22 mouse cellular contexts compared by ENCODE assay signal in the genomic region with DNA sequence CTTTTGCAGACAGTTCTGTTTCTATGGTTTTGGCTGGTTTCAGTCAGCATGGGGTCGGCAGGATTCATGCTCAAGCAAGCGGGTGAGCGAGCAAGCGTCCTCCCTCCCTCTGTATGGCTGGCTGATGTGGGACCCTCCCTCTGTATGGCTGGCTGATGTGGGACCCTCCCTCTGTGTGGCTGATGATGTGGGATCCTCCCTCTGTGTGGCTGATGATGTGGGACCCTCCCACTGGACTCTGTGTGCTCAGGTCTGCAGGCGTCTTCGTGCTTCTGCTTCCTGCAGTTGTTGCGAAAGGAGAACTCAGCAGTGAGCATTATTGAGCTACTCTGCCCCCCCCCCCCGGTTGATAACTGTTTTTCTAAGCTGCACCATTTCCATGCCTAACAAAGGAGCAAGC. TPM values are rescaled to one million over a fixed set of nuclear protein-coding genes. Genes with fewer than 3 reads are reported as not detected.
A peak's percentile ranks its signal among the peaks of the same experiment; 100 is the strongest.
DNase-seq lines count a peak whose midpoint lies in the region; ATAC-seq lines count a peak whose summit lies in the region.
"Had no signal": no experiment of that assay in that cellular context is flagged by ENCODE, and none has a peak within 500 bp of the region (broad histone marks: within the 10 kb centered on the region; RNA-seq: fewer than 3 reads in every experiment).

No protein-coding gene starts in this region.

- no peak for ATAC-seq in hindbrain, embryonic 11.5 days (ENCODE audit: low FRiP score)
- no peak for ATAC-seq in midbrain, embryonic 15.5 days (replicated peaks)
- peak; percentile 92 for ATAC-seq in megakaryocyte, adult 5-6 weeks (ENCODE audit: poor library complexity, severe bottlenecking)
- ATAC-seq: Patski had no signal

- no peak overlapping the region for H3K4me3 ChIP-seq in hindbrain, embryonic 10.5 days
- no peak overlapping the region for H3K4me3 ChIP-seq in hindbrain, embryonic 11.5 days (ENCODE audit: low read depth, low read length)
- no peak overlapping the region for H3K4me3 ChIP-seq in midbrain, embryonic 10.5 days
- H3K4me3 ChIP-seq in midbrain, embryonic 15.5 days: no peak overlapping the region
- H3K4me3 ChIP-seq: heart, embryonic 12.5 days; limb, embryonic 13.5 days; liver, embryonic 13.5 days; lung, embryonic 15.5 days; neural tube, embryonic 13.5 days had no signal

- no peak overlapping the region for H3K9ac ChIP-seq in hindbrain, embryonic 11.5 days (ENCODE audit: low read depth, low read length)
- H3K9ac ChIP-seq in midbrain, embryonic 15.5 days: no peak overlapping the region
- H3K9ac ChIP-seq: heart, embryonic 12.5 days; limb, embryonic 13.5 days; liver, embryonic 13.5 days; lung, embryonic 15.5 days; neural tube, embryonic 13.5 days had no signal

- 0 out of 2 replicates have a peak overlapping the region, but pooled peaks have one; percentile 31 for H3K27ac ChIP-seq in hindbrain, embryonic 10.5 days
- no peak overlapping the region for H3K27ac ChIP-seq in hindbrain, embryonic 11.5 days (ENCODE audit: low read depth, low read length)
- peak overlapping the region; percentile 61; the same call in 1 of the 2 replicates for H3K27ac ChIP-seq in midbrain, embryonic 10.5 days (replicated peaks)
- no peak overlapping the region for H3K27ac ChIP-seq in midbrain, embryonic 15.5 days
- H3K27ac ChIP-seq: limb, embryonic 13.5 days; liver, embryonic 13.5 days; neural tube, embryonic 13.5 days had no signal

- WGBS in hindbrain, embryonic 10.5 days: 53% methylated on average over 8 of the region's 8 CpGs
- whole genome bisulfite sequencing in hindbrain, embryonic 11.5 days: 60% methylated on average over 8 of the region's 8 CpGs
- WGBS in midbrain, embryonic 10.5 days: 57% methylated on average over 8 of the region's 8 CpGs
- WGBS in midbrain, embryonic 15.5 days: 36% methylated on average over 8 of the region's 8 CpGs

- H3K4me1 ChIP-seq in hindbrain, embryonic 10.5 days (replicated peaks): peaks cover 38% of the 10 kb centered on the region
- H3K4me1 ChIP-seq in hindbrain, embryonic 11.5 days (replicated peaks; ENCODE audit: control insufficient read depth, insufficient read depth, low read length): no peaks in the 10 kb centered on the region
- peaks cover 30% of the 10 kb centered on the region for H3K4me1 ChIP-seq in midbrain, embryonic 10.5 days
- H3K4me1 ChIP-seq in midbrain, embryonic 15.5 days: peaks cover 20% of the 10 kb centered on the region

- no peak for DNase-seq in hindbrain, embryonic 10.5 days (ENCODE audit: low spot score)
- no peak for DNase-seq in hindbrain, embryonic 11.5 days (ENCODE audit: low spot score)
- DNase-seq in midbrain, embryonic 10.5 days (ENCODE audit: low spot score): peak; percentile 36
- peak; percentile 32 for DNase-seq in R1 (ENCODE audit: low read depth, low spot score)
- DNase-seq in layer of hippocampus, postnatal 14 days (ENCODE audit: low spot score in 2 of 2): no peak
- DNase-seq in frontal cortex, postnatal 10 days (ENCODE audit: low spot score in 2 of 2): no peak
- DNase-seq: adrenal gland, postnatal 36 days; embryo, embryonic 11 days; heart, postnatal 14 days; kidney, adult 11 months; layer of hippocampus, postnatal 36 days; liver, embryonic 13.5 days; lung, postnatal 4 days; right cerebral cortex, postnatal 25 days; thymus, postnatal 4 days had no signal

- H3K4me2 ChIP-seq in hindbrain, embryonic 11.5 days (replicated peaks; ENCODE audit: low read depth, low read length): no peak overlapping the region
- H3K4me2 ChIP-seq in midbrain, embryonic 15.5 days: no peak overlapping the region
- H3K4me2 ChIP-seq: heart, embryonic 12.5 days; limb, embryonic 13.5 days; liver, embryonic 13.5 days; lung, embryonic 15.5 days; neural tube, embryonic 13.5 days had no signal

- H3K36me3 ChIP-seq in hindbrain, embryonic 10.5 days: peaks cover 15% of the 10 kb centered on the region
- H3K36me3 ChIP-seq in hindbrain, embryonic 11.5 days (ENCODE audit: control insufficient read depth, insufficient read depth, low read length): no peaks in the 10 kb centered on the region
- peaks cover 7% of the 10 kb centered on the region; the same call in 1 of the 2 replicates for H3K36me3 ChIP-seq in midbrain, embryonic 10.5 days
- no peaks in the 10 kb centered on the region for H3K36me3 ChIP-seq in midbrain, embryonic 15.5 days (replicated peaks)
- H3K36me3 ChIP-seq: liver, embryonic 13.5 days; lung, embryonic 15.5 days; neural tube, embryonic 13.5 days had no signal

- no peaks in the 10 kb centered on the region for H3K27me3 ChIP-seq in hindbrain, embryonic 10.5 days (ENCODE audit: insufficient read depth, poor library complexity, severe bottlenecking)
- H3K27me3 ChIP-seq in hindbrain, embryonic 11.5 days (ENCODE audit: control insufficient read depth, insufficient read depth, low read length): no peaks in the 10 kb centered on the region
- no peaks in the 10 kb centered on the region for H3K27me3 ChIP-seq in midbrain, embryonic 10.5 days (ENCODE audit: low read depth, poor library complexity, severe bottlenecking)
- H3K27me3 ChIP-seq in midbrain, embryonic 15.5 days (replicated peaks): no peaks in the 10 kb centered on the region
- H3K27me3 ChIP-seq: heart, embryonic 12.5 days; limb, embryonic 13.5 days; lung, embryonic 15.5 days; neural tube, embryonic 13.5 days; Patski had no signal

- no peaks in the 10 kb centered on the region for H3K9me3 ChIP-seq in hindbrain, embryonic 10.5 days
- no peaks in the 10 kb centered on the region for H3K9me3 ChIP-seq in hindbrain, embryonic 11.5 days (ENCODE audit: control insufficient read depth, low read length)
- no peaks in the 10 kb centered on the region for H3K9me3 ChIP-seq in midbrain, embryonic 10.5 days (replicated peaks)
- no peaks in the 10 kb centered on the region for H3K9me3 ChIP-seq in midbrain, embryonic 15.5 days
- H3K9me3 ChIP-seq: heart, embryonic 12.5 days; limb, embryonic 13.5 days; liver, embryonic 13.5 days; lung, embryonic 15.5 days; neural tube, embryonic 13.5 days had no signal

RNA-seq across cellular contexts. Expression of gene Atp11a, which starts 30.6 kb away (rescaled TPM):
- 8.5 and 8.8 TPM in 2 replicates for polyA plus RNA-seq in hindbrain, embryonic 10.5 days (2016; fragmentation: Nextera tagmentation; extraction: Ambion mirVana)
- 9.2 and 12.0 TPM in 2 replicates for polyA plus RNA-seq in hindbrain, embryonic 11.5 days (2014; fragmentation: Nextera tagmentation; extraction: Ambion mirVana)
- polyA plus RNA-seq in midbrain, embryonic 10.5 days (2016; fragmentation: Nextera tagmentation; extraction: Ambion mirVana): 6.4 and 7.3 TPM in 2 replicates
- polyA plus RNA-seq in midbrain, embryonic 15.5 days (2015; fragmentation: Nextera tagmentation; extraction: Ambion mirVana): 14.7 and 17.5 TPM in 2 replicates
- 30.8 and 32.9 TPM in 2 replicates for total RNA-seq in megakaryocyte, adult 5-6 weeks (2015)
- total RNA-seq in megakaryocyte, adult 5-6 weeks (2017): 29.4 and 29.8 TPM in 2 replicates
- total RNA-seq in layer of hippocampus, postnatal 14 days (2021): 10 to 100 TPM; 58.0 to 62.5 TPM

Comparison
In these comparisons a context has a peak if more than half of its experiments do, and no peak if none do; other contexts are left out.
1. H3K27ac ChIP-seq: peak in hindbrain, embryonic 10.5 days (single experiment) and midbrain, embryonic 10.5 days (single experiment); none in hindbrain, embryonic 11.5 days (single experiment) and midbrain, embryonic 15.5 days (single experiment).
2. DNase-seq: peak in midbrain, embryonic 10.5 days (single experiment) and R1 (single experiment); none in hindbrain, embryonic 10.5 days (single experiment), hindbrain, embryonic 11.5 days (single experiment), layer of hippocampus, postnatal 14 days (0 of 2) and frontal cortex, postnatal 10 days (0 of 2).